Mouse (Mus musculus) splenic B cell, adult 2 months (primary cell): Measurements from ENCODE around the gene Grem1.

ENCODE experiments used
- DNase-seq: peaks from one replicate; pipeline ENCODE4 v3.0.0-alpha.2; 2011; ENCODE audit warnings: low read depth, low spot score
- H3K27me3 ChIP-seq: 2 replicates; pipeline ENCODE4 v1.6.1; 2012; ENCODE audit warnings: mild to moderate bottlenecking, low read length, moderate library complexity, mixed read lengths; ENCODE audit not compliant: control insufficient read depth, poor library complexity, insufficient read depth, severe bottlenecking
- H3K36me3 ChIP-seq: 2 replicates; pipeline ENCODE4 v1.6.1; 2012; ENCODE audit warnings: mild to moderate bottlenecking, low read length, moderate library complexity, mixed read lengths; ENCODE audit not compliant: control insufficient read depth, poor library complexity, insufficient read depth, severe bottlenecking

The Grem1 gene

DNA sequence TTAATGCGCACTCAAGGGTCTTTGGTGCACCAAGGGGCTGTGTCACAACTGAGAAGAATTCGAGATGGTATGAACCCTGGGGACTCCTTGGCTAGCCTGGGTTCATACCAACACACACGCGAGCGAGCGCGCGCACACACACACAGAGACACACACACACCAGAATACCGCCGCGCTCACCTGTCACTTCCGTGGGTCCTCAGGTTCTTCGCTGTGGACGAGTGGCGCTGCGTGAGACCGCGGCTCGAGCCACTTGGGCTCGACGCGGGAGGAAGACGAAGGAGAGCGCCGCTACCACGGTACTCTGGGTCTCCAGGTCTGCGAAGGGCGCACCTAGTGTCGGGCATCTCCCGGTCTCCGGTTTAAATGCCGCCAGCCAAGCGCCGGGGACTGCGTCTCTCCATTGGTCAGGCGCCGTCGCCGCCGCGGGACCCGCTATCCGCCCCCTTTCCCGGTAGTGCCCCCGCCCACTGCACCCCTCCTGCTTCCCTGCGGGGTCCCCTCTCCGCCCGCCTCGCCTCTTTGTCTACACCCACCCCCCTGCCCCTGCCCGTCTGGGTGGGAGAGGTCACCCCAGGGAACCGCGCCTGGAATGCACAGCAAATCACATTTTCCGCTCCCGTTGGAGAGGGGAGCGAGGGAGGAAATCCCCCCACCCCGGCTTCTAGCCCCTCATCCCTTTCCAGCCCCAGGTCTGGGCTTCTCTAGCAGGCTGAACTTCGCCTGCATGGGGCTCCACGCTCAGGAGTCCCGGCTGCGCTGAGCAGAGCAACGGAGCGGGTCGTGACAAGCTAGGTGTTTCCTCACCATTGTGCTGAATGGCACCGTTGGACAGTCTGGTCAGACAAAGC lies at the start of gene Grem1:
Grem1 (minus strand) TSS at position 336 of the 851 bp plus-strand sequence.
- Histone ChIP-seq H3K36me3 (no peaks in the 10 kb centered on the region), H3K27me3 (no peaks in the 10 kb centered on the region; the same call in 1 of the 2 replicates)
- DNase-seq, result no peak

DNA sequence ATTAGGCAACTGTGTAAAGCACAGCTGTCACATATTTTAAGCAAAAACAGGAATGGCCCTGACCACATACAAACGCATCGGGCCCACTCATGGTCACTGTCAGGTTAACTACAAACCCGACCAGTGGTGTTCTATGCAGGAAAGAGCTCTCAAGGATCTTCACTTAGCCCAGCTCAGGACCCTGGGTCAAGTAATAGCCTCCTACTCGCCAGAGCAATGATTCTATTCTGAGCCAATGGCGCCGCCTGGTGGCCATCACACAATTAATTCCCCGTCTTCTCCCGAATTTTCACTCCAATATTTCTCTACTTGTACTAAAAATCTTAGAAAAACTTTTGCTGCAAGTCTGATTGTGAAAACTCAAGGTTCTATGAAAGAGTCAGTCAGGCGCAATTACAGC lies 49.2 kb upstream of the Grem1 start:
- Histone ChIP-seq H3K36me3 (no peaks in the 10 kb centered on the region), H3K27me3 (no peaks in the 10 kb centered on the region)
- no peak for DNase-seq

DNA sequence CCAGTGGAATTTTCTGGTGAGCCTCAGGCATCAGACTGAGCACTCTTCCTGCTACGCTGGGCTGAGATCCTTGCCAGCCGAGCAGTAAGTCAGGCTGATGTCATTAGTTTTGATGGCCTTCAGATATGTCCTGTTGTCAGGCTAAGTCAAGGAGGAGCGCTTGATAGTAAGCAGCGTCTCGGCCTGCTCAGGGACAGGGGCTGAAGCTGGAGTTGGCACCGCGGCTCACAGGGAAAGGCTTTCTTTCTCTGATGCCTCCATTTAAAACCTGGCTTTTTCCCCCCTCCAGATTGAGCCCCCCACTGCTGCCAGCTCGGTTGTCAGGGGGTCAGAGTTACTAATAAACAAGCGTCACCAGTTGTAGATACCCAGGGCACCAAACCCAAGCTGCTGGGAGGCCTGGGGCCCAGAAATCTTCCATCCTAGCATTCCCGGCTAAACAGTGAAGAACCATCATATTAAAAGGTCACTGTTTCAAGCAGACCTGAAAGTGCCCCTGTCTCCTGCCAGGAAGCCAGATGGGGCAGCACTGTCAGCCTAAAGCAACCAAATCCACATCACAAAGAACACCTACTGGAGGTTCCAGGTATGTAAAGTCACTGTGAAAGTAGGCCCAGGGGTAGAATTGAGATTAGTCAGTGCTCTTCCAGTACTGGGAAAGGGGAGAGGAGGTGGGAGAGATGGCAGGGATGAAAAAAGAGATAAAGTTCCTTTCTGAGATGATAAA lies 48.6 kb upstream of the Grem1 start:
- Histone ChIP-seq H3K36me3 (no peaks in the 10 kb centered on the region), H3K27me3 (no peaks in the 10 kb centered on the region)
- DNase-seq, result no peak

DNA sequence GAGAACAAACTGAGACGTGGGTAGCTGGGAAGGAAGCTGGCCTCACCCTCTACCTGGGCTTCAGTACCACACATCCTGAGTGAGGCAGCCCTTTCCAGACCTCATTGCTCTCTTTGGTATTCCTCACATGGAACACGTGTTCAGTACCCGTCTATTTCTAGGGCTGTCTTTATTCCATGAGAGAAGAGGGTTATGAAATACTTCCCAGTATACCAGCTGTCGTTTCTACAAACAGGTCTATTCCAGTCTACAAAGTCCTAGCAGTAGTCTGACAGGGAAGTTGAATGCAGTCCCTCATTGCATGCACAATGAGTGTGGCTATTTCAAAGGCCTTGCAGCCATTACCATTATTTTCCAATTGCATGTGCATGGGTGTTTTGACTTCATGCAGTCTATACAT lies 47.3 kb upstream of the Grem1 start:
- DNase-seq, result no peak
- H3K36me3 ChIP-seq, result no peaks in the 10 kb centered on the region

DNA sequence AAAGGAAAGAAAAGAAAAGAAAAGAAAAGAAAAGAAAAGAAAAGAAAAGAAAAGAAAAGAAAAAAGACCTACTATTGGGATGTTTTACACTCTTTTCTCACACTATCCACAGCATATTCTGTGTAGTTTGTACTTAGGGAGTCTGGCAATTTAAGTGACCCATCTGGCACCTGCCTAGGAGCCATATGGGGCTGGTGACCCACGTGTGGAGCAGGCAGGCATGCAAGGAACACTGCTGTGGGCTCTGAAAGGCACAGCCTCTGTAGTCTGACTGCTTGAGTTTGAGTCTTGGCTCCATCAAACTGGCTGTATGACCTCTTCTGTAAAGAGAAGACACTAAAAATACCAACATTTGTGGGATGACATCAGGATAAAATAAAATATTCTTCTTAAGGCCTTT lies 45.3 kb upstream of the Grem1 start:
- DNase-seq, result no peak
- no peaks in the 10 kb centered on the region for H3K27me3 ChIP-seq
- H3K36me3 ChIP-seq, result no peaks in the 10 kb centered on the region

More for the DNA sequence above, 47.3 kb upstream of the Grem1 start:
- no peaks in the 10 kb centered on the region for H3K27me3 ChIP-seq

DNA sequence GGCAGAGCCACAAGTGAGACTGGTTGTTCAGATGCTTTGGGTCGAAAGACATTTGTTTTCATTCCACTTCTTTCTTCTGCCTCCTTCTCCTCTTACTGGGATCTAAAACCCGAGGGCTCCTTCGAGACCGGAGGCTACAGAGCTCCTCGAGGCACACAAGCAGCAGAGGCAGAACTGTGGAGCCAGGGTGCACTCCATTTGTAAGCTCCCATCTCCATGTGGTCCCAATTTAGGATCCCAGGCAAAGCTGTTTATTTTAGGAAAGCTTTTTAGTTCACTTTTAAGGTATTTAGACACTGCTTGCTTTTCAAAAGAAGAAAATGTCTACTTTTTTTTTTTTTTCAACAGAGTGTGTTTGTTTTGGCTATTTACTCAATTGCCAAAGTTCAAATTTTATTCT lies 42.4 kb upstream of the Grem1 start:
- Histone ChIP-seq H3K36me3 (no peaks in the 10 kb centered on the region), H3K27me3 (no peaks in the 10 kb centered on the region)
- DNase-seq, result no peak

DNA sequence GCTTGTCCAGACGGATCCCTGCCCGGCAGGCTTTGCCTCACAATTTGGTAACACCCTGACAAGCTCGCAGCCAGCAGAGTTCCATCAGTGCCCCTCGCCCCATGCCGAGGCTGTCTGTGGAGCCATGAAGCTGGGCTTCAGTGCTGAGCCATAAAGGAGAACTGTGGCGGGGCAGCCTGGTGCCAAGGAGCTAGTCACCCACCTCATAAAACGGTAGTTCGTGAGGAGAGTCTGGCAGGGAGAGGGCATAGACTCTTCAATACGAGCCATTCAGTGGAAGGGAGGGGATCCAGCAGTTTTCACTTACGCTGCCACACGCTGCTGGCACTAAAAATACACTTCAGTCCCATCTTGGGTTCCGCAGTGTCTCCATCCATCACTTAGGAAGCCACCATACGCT lies 40.2 kb upstream of the Grem1 start:
- no peaks in the 10 kb centered on the region for H3K27me3 ChIP-seq
- no peak for DNase-seq
- no peaks in the 10 kb centered on the region for H3K36me3 ChIP-seq

DNA sequence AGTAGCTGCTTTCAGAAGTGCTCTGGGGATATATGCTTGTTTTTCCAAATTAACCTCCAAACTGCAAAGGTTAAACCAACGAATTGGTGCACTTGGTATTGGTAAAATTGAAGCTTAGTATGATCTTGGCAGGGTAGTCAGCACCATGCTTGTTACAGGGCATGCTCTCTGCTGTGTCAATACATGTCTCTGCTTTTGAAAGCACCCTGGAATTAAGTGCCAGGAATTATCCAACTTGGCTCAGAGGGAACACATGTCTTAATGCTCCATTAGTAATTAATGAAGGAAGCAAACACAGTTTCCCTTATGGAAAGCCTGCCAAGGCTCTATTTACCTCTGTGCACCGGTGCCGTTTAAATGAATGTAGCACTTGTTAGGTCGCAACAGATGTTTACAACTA lies 36.7 kb upstream of the Grem1 start:
- Histone ChIP-seq H3K36me3 (no peaks in the 10 kb centered on the region), H3K27me3 (no peaks in the 10 kb centered on the region)
- DNase-seq, result no peak

DNA sequence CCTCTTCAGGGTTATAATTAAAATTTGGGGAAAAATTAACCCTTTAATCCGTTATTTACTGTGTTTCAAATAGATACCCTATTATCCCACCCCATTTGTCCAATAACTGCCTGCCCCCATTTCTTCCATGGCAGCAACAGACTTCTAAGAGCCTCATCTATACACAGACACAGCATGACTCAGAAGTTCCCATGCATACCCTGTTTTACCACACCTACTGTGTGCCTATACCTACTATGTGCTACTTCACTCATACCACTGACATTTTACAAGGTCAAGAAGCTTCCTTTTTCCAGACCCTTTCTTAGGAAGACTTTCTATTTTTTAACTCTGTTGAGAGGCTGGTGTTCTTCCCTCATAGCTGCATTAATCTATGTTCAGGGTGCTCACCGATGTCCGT lies 35.1 kb upstream of the Grem1 start:
- DNase-seq, result no peak
- no peaks in the 10 kb centered on the region for H3K36me3 ChIP-seq
- no peaks in the 10 kb centered on the region for H3K27me3 ChIP-seq

DNA sequence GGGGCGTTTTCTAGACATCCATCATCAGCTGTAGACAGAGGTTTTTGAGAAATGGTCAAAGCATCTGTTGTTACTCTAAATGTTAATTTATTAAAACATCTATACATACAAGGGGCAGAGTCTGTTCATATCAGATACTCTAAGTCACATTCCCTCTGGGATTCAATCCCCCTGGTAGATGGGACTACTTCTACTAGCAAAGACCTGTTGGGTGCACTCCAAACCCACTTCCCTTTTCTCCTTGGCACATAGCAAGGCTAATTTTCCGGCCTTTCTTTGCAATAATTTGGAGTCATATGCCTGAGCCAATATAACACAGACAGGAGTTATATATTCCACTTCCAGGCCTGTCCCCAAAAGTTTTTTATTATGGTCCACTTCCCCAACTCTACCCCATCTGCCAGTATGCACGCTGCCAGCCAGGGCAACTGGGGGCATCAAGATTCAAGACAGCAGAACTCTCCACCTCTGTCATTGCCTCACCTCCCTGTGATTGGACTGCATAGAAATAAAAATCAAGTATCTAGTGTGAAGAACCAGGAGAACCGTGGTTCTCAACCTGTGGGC lies 30.5 kb upstream of the Grem1 start:
- Histone ChIP-seq H3K36me3 (no peaks in the 10 kb centered on the region), H3K27me3 (no peaks in the 10 kb centered on the region)
- no peak for DNase-seq

DNA sequence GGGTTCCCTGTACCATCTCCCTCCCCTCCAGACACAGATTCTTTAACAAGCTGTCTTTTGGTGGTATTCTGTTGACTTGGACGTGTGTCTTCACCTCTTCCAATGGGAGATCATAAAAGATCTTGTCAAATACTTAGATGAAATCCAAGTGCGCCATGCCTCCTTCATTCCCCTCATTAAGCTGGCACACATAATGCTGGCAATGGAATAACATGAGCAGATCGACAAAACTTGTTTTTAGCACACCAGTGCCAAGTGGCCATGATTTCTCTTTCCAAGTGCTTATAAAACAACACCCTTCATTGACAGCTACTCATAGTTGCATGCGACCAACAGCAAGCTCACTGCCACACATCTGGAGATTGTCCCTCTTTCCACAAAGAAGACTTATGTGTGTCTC lies 29.4 kb upstream of the Grem1 start:
- no peaks in the 10 kb centered on the region for H3K36me3 ChIP-seq
- H3K27me3 ChIP-seq, result no peaks in the 10 kb centered on the region
- no peak for DNase-seq

DNA sequence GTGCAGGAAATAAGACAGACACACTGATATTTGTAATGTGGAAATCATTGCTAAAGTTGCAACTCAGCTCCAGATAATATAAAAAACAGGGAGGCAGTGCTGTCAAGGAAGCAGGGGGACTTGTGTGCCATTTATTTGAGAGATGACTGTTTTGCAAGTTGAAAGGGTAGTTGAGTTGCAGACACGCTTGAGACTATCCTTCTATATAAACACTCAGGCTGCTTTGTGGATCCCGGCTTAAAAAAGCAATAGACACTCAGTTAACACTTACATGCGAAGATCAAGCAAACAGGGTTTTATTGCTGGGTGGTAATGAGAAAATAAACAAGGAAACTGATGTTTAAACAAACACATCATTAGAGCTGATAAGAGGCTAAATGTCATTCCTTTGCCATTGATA lies 26.4 kb upstream of the Grem1 start:
- Histone ChIP-seq H3K36me3 (no peaks in the 10 kb centered on the region), H3K27me3 (no peaks in the 10 kb centered on the region)
- no peak for DNase-seq

DNA sequence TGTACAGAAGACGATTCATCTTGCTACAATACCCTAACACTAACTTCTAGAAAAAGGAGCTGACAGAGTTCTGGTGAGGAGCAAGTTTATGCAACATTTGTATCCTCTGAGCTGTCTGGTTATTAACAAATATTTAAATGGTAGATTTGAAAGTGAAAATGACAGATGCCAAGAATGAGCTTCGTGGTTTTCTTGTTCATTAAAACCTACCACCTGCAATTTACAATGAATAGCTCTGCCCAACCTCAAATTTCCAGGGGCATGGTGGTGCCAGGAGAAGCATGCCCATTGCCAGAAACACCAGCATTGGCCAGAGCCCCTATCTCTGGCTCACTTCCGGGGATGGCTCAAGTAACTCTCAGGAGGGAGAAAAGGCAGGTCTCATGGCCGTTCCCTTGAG lies 23.1 kb upstream of the Grem1 start:
- no peak for DNase-seq

DNA sequence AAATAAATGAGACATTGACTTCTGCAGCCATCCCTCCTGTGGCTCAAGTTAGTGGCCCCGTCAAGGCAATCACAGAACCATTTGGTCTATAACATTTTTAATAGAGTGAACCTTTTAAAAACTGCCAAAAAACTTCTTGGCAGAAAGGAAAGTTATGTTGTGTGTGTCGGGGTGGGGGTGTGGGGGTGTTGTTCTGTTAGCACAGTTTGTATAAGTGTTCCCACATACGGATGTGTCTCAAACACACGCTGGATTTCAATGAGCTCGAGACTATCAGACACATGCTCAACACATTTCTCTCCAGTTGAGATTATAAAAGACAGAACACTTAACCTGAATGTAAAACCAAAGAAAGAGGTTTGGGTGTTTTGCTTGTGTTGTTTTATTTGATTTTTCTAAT lies 22.7 kb upstream of the Grem1 start:
- Histone ChIP-seq H3K27me3 (no peaks in the 10 kb centered on the region), H3K36me3 (no peaks in the 10 kb centered on the region)
- DNase-seq, result no peak

More for the DNA sequence above, 23.1 kb upstream of the Grem1 start:
- Histone ChIP-seq H3K27me3 (no peaks in the 10 kb centered on the region), H3K36me3 (no peaks in the 10 kb centered on the region)

DNA sequence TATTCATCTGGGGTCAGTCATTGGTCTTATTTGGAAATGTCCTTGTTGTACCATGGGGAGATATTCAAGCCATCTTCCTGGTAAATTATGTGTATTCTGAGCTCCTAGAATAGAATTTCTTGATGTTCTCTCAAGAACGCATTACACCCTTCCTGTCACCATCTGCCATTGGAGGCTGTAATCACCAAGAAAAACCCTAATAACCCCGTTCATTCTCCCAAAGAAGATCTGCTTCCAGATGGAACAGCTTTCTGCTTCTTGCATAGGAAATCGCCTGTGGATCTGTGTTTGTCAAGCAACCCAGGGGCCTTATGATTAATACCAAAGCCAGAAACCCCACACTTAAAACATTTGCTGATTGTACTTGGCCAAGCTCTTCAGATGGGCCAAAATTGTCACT lies 20.9 kb upstream of the Grem1 start:
- no peak for DNase-seq
- H3K27me3 ChIP-seq, result no peaks in the 10 kb centered on the region
- H3K36me3 ChIP-seq, result no peaks in the 10 kb centered on the region
